Mouse (Mus musculus) intestine, postnatal 0 days (tissue): ENCODE measurements around the gene Oma1. TPM values are rescaled to one million over a fixed set of nuclear protein-coding genes. Genes with fewer than 3 reads are reported as not detected.
A peak's percentile ranks its signal among the peaks of the same experiment; 100 is the strongest.

Source experiments
- ATAC-seq: fragments of 200-750 bp; cut with Nextera tagmentation; 2 replicates; pipeline ENCODE4 v1.8.0; 2017; ENCODE audit warnings: mild to moderate bottlenecking, moderate TSS enrichment, moderate library complexity
- H3K27ac ChIP-seq: fragments of 300-500 bp; sonication (generic); 2 replicates; pipeline ENCODE4 v1.5.1; 2014; ENCODE audit warnings: mild to moderate bottlenecking, low read depth, low read length, moderate library complexity
- H3K27me3 ChIP-seq: fragments of 300-500 bp; sonication (generic); replicated peaks from 2 replicates; pipeline ENCODE4 v1.6.1; 2014; ENCODE audit warnings: low read length, mixed read lengths; ENCODE audit not compliant: control insufficient read depth, insufficient read depth
- H3K36me3 ChIP-seq: fragments of 300-500 bp; sonication (generic); 2 replicates; pipeline ENCODE4 v1.6.1; 2014; ENCODE audit warnings: mild to moderate bottlenecking, moderate library complexity; ENCODE audit not compliant: control insufficient read depth, insufficient read depth
- H3K4me1 ChIP-seq: fragments of 300-500 bp; sonication (generic); replicated peaks from 2 replicates; pipeline ENCODE4 v1.6.1; 2014; ENCODE audit warnings: antibody characterized with exemption, low read length, mixed read lengths; ENCODE audit not compliant: control insufficient read depth, insufficient read depth
- H3K4me2 ChIP-seq: fragments of 300-500 bp; sonication (generic); replicated peaks from 2 replicates; pipeline ENCODE4 v1.6.1; 2014; ENCODE audit warnings: low read depth, mild to moderate bottlenecking, moderate library complexity
- H3K4me3 ChIP-seq: fragments of 300-500 bp; sonication (generic); 2 replicates; pipeline ENCODE4 v1.5.1; 2014; ENCODE audit warnings: low read depth, low read length
- H3K9ac ChIP-seq: fragments of 300-500 bp; sonication (generic); 2 replicates; pipeline ENCODE4 v1.6.1; 2014; ENCODE audit warnings: mild to moderate bottlenecking, low read depth, low read length
- H3K9me3 ChIP-seq: fragments of 300-500 bp; sonication (generic); 2 replicates; pipeline ENCODE4 v1.6.1; 2016; ENCODE audit warnings: mixed run types; ENCODE audit not compliant: control insufficient read depth
- CTCF ChIP-seq: sonication (generic); IDR thresholded peaks from 2 replicates; pipeline ENCODE4 v1.5.1; 2016; ENCODE audit warnings: low read depth, mild to moderate bottlenecking, control low read depth, antibody characterized with exemption, moderate library complexity
- WGBS: fragments of 180-500 bp; shearing (Covaris S2); extraction: QIAGEN DNeasy Blood & Tissue Kit; methylation state at CpG from one replicate; pipeline ENCODE4 v1.1.7; 2014; 5-methylcytosine and 5-hydroxymethylcytosine counted together
- polyA plus RNA-seq: library from polyadenylated mRNA; unstranded; fragments of >200 nt; fragmentation: Nextera tagmentation; extraction: Ambion mirVana; gene quantifications from 2 replicates; pipeline ENCODE4 v1.2.1, GENCODE M21; 2015

Gene Oma1
- polyA plus RNA-seq, 1 experiment from 2014 or later, result 12.7 TPM

GRCm38 (mm10) chr4:103290763-103291162, 22.8 kb upstream of the Oma1 start, which contains the start of gene 4921539E11Rik:
Gene 4921539E11Rik (minus strand): TSS chr4:103290863.
- TF ChIP-seq CTCF, result no peak
- Histone ChIP-seq H3K27ac (no peak within 1 kb of the TSS), H3K4me1 (no peaks in the 10 kb centered on the region), H3K4me2 (no peak within 1 kb of the TSS), H3K9me3 (no peaks in the 10 kb centered on the region), H3K9ac (no peak within 1 kb of the TSS), H3K4me3 (no peak within 1 kb of the TSS), H3K36me3 (no peaks in the 10 kb centered on the region), H3K27me3 (no peaks in the 10 kb centered on the region)
- WGBS, result 71% methylated on average over 2 of the region's 2 CpGs
- no peak for ATAC-seq

- no peak; the same call in 1 of the 2 replicates for TF ChIP-seq CTCF
- WGBS, result 64% methylated on average over 10 of the region's 10 CpGs
- Histone ChIP-seq H3K9me3 (no peaks in the 10 kb centered on the region), H3K36me3 (no peaks in the 10 kb centered on the region), H3K9ac (no peak overlapping the region), H3K27ac (no peak overlapping the region), H3K4me2 (no peak overlapping the region), H3K4me1 (no peaks in the 10 kb centered on the region), H3K27me3 (no peaks in the 10 kb centered on the region), H3K4me3 (no peak overlapping the region)
- no peak for ATAC-seq
Measured at GRCm38 (mm10) chr4:103299342-103299741, 14.3 kb upstream of the Oma1 start.

GRCm38 (mm10) chr4:103303851-103304250, 9.8 kb upstream of the Oma1 start:
- TF ChIP-seq CTCF, result no peak
- ATAC-seq, result no peak
- Histone ChIP-seq H3K9me3 (no peaks in the 10 kb centered on the region), H3K4me3 (no peak overlapping the region), H3K27me3 (no peaks in the 10 kb centered on the region), H3K4me1 (no peaks in the 10 kb centered on the region), H3K4me2 (no peak overlapping the region), H3K9ac (no peak overlapping the region), H3K27ac (no peak overlapping the region), H3K36me3 (no peaks in the 10 kb centered on the region)
- 69% methylated on average over 1 of the region's 1 CpGs for WGBS

GRCm38 (mm10) chr4:103314526-103314910, 906 bp downstream of the Oma1 start:
- H3K4me3 ChIP-seq, result peak overlapping the region; percentile 75
- TF ChIP-seq CTCF, result no peak
- WGBS, result 62% methylated on average over 3 of the region's 3 CpGs
- H3K9ac ChIP-seq, result no peak overlapping the region
- no peaks in the 10 kb centered on the region for H3K27me3 ChIP-seq
- no peaks in the 10 kb centered on the region for H3K4me1 ChIP-seq
- no peak overlapping the region for H3K27ac ChIP-seq
- peak overlapping the region; percentile 73 for H3K4me2 ChIP-seq
- no peak for ATAC-seq
- H3K36me3 ChIP-seq, result no peaks in the 10 kb centered on the region
- no peaks in the 10 kb centered on the region for H3K9me3 ChIP-seq

- no peaks in the 10 kb centered on the region for H3K4me1 ChIP-seq
- no peak overlapping the region for H3K4me3 ChIP-seq
- 0 out of 2 replicates have a peak, but pooled peaks cover under 1% of the 10 kb centered on the region for H3K36me3 ChIP-seq
- H3K4me2 ChIP-seq, result no peak overlapping the region
- ATAC-seq, result no peak
- H3K27ac ChIP-seq, result no peak overlapping the region
- no peaks in the 10 kb centered on the region for H3K27me3 ChIP-seq
- TF ChIP-seq CTCF, result no peak
- no peaks in the 10 kb centered on the region for H3K9me3 ChIP-seq
- no peak overlapping the region for H3K9ac ChIP-seq
- 90% methylated on average over 4 of the region's 4 CpGs for WGBS
Measured at GRCm38 (mm10) chr4:103315861-103316260, 2.2 kb downstream of the Oma1 start.

GRCm38 (mm10) chr4:103321461-103321860, 7.8 kb downstream of the Oma1 start:
- no peaks in the 10 kb centered on the region for H3K9me3 ChIP-seq
- no peak for TF ChIP-seq CTCF

More at GRCm38 (mm10) chr4:103321461-103321860, 7.8 kb downstream of the Oma1 start:
- Histone ChIP-seq H3K4me3 (no peak overlapping the region), H3K4me1 (no peaks in the 10 kb centered on the region), H3K27ac (no peak overlapping the region), H3K36me3 (peaks cover 20% of the 10 kb centered on the region; the same call in 1 of the 2 replicates), H3K27me3 (no peaks in the 10 kb centered on the region), H3K4me2 (no peak overlapping the region), H3K9ac (no peak overlapping the region)
- no peak for ATAC-seq
- 76% methylated on average over 6 of the region's 6 CpGs for WGBS
